Mouse (Mus musculus) embryonic stem cell, embryonic (primary cell): ENCODE measurements around the gene Icam4.
"Not testable (repeated sequence)": the region's sequence is repeated elsewhere in the genome, so short reads cannot be mapped to it uniquely, and the experiment has no call there.

Source experiments
- CTCF ChIA-PET, 4 experiments: fragments of 300-600 bp in 2 of 4; fragments of 350-600 bp in 2 of 4; sonication (Branson Sonifier 250); formaldehyde crosslinking; loops; one replicate each; lab custom pipeline; 2022; ENCODE audit warnings: inconsistent platforms in 2 of 4; lab: Charles Lee
- POLR2A ChIA-PET, 4 experiments: fragments of 300-600 bp in 2 of 4; fragments of 350-600 bp in 2 of 4; sonication (Branson Sonifier 250); formaldehyde crosslinking; loops; one replicate each; lab custom pipeline; 2022; ENCODE audit warnings: antibody characterized with exemption in 4 of 4, inconsistent platforms in 1 of 4; lab: Charles Lee

The Icam4 gene

GRCm38 (mm10) chr9:21035586-21035985, 6.4 kb downstream of the Icam4 start:
- ChIA-PET CTCF (interaction anchor here in 2 of 4 experiments (0.5 to 1.4 kb wide), 5 partner anchors 16 to 185 kb away, joined by 3 to 5 read pairs (median 3); partner anchors contain the start of gene Icam1 (in 1 of the 2)), POLR2A (interaction anchor here (0.6 to 7.6 kb wide), 28 partner anchors 9 to 188 kb away, joined by 3 to 55 read pairs (median 4); partner anchors contain the start of genes Gm49373 (in 3 of the 4), Fdx1l (in 2 of the 4), Gm38431 (in 2 of the 4) and Icam1 (in 2 of the 4))

- ChIA-PET POLR2A (interaction anchor here in 2 of 4 experiments (0.5 to 7.6 kb wide), 14 partner anchors 10 to 187 kb away, joined by 3 to 55 read pairs (median 4); partner anchors contain the start of genes Gm38431 (in 2 of the 2), Raver1 (in 2 of the 2), Fdx1l (in 1 of the 2) and Gm49373 (in 1 of the 2)), CTCF (interaction anchor here in 2 of 4 experiments (0.9 to 1.2 kb wide), 2 partner anchors 9 to 100 kb away, joined by 3 to 4 read pairs; no protein-coding TSS in a partner anchor)
Measured at GRCm38 (mm10) chr9:21036161-21036560, 7.0 kb downstream of the Icam4 start.

GRCm38 (mm10) chr9:21036666-21037065, 7.5 kb downstream of the Icam4 start:
- POLR2A ChIA-PET, result interaction anchor here in 3 of 4 experiments (0.5 to 7.6 kb wide), 17 partner anchors 10 to 159 kb away, joined by 3 to 55 read pairs (median 4); partner anchors contain the start of genes Gm38431 (in 2 of the 3), Icam1 (in 2 of the 3), Raver1 (in 2 of the 3) and Fdx1l (in 1 of the 3)
- CTCF ChIA-PET, result interaction anchor here in 2 of 4 experiments (0.9 to 1.2 kb wide), 3 partner anchors 10 to 101 kb away, joined by 3 to 4 read pairs (median 3); no protein-coding TSS in a partner anchor

- ChIA-PET POLR2A (interaction anchor here in 3 of 4 experiments (0.7 to 7.6 kb wide), 16 partner anchors 11 to 160 kb away, joined by 3 to 55 read pairs (median 5); partner anchors contain the start of genes Gm38431 (in 3 of the 3), Icam1 (in 3 of the 3), Raver1 (in 3 of the 3) and Fdx1l (in 1 of the 3)), CTCF (interaction anchor here in 3 of 4 experiments (0.6 to 2.1 kb wide), 4 partner anchors 7 to 441 kb away, joined by 3 to 6 read pairs (median 3); partner anchors contain the start of gene Icam4 (in 1 of the 3))
Measured at GRCm38 (mm10) chr9:21037481-21037891, 8.3 kb downstream of the Icam4 start.

GRCm38 (mm10) chr9:21039779-21040178, 10.6 kb downstream of the Icam4 start:
- ChIA-PET CTCF (interaction anchor here in 2 of 4 experiments (1.2 to 1.5 kb wide), 2 partner anchors 9 to 121 kb away, joined by 3 to 9 read pairs; no protein-coding TSS in a partner anchor), POLR2A (interaction anchor here (0.5 to 7.6 kb wide), 11 partner anchors 9 to 52 kb away, joined by 3 to 55 read pairs (median 7); partner anchors contain the start of genes Gm38431 (in 2 of the 4), Raver1 (in 2 of the 4), Fdx1l (in 1 of the 4) and Gm49373 (in 1 of the 4))

- POLR2A ChIA-PET, result interaction anchor here in 2 of 4 experiments (0.6 to 4.5 kb wide), 7 partner anchors 8 to 163 kb away, joined by 3 to 16 read pairs (median 6); partner anchors contain the start of genes Gm38431 (in 1 of the 2), Icam1 (in 1 of the 2), Raver1 (in 1 of the 2) and Zglp1 (in 1 of the 2)
Measured at GRCm38 (mm10) chr9:21041308-21041707, 12.1 kb downstream of the Icam4 start.

DNA sequence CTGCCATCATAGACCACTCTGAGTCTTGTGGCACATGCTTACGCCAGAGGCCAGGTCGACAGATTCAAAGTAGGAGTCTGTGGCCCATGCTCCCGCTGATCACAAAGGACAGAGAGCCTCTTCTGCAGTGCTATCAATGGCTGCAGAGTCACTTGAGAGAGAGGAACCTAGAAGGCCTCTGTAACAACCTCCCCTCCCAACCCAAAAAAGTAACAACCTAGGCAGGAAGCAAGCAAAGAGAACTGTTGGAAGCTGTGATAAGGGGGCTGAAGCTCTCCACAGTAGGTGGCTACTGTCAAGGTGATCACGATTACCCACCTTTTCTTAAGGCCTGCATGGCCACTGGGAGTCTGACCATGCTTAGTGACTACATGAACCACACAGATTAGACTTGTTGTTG, 14.4 kb downstream of the Icam4 start:
- ChIA-PET POLR2A (interaction anchor here in 1 of 4 experiments (1.0 to 1.7 kb wide), 2 partner anchors 9 to 48 kb away, joined by 3 to 9 read pairs; partner anchors contain the start of genes Gm38431 and Raver1), CTCF (no interaction called here)

More at GRCm38 (mm10) chr9:21041308-21041707, 12.1 kb downstream of the Icam4 start:
- CTCF ChIA-PET, result interaction anchor here in 2 of 4 experiments (0.6 to 1.7 kb wide), 3 partner anchors 10 to 128 kb away, joined by 3 to 5 read pairs (median 4); no protein-coding TSS in a partner anchor

GRCm38 (mm10) chr9:21044785-21045184, 15.6 kb downstream of the Icam4 start:
- POLR2A ChIA-PET, result not testable (repeated sequence)
- CTCF ChIA-PET, result interaction anchor here in 1 of 4 experiments (1.0 to 1.1 kb wide), 2 partner anchors 11 to 14 kb away, joined by 3 read pairs; no protein-coding TSS in a partner anchor

GRCm38 (mm10) chr9:21045235-21045634, 16.1 kb downstream of the Icam4 start:
- POLR2A ChIA-PET, result no interaction called here
- CTCF ChIA-PET, result interaction anchor here in 1 of 4 experiments (1.0 to 1.1 kb wide), 2 partner anchors 12 to 14 kb away, joined by 3 read pairs; no protein-coding TSS in a partner anchor

GRCm38 (mm10) chr9:21051578-21051977, 22.4 kb downstream of the Icam4 start:
- CTCF ChIA-PET, result interaction anchor here in 3 of 4 experiments (0.6 to 1.7 kb wide), 3 partner anchors 16 to 589 kb away, joined by 3 to 7 read pairs (median 4); no protein-coding TSS in a partner anchor
- POLR2A ChIA-PET, result interaction anchor here in 3 of 4 experiments (1.1 to 2.6 kb wide), 7 partner anchors 12 to 87 kb away, joined by 3 to 14 read pairs (median 3); partner anchors contain the start of genes Gm38431 (in 2 of the 3), Raver1 (in 2 of the 3) and Icam1 (in 1 of the 3)

DNA sequence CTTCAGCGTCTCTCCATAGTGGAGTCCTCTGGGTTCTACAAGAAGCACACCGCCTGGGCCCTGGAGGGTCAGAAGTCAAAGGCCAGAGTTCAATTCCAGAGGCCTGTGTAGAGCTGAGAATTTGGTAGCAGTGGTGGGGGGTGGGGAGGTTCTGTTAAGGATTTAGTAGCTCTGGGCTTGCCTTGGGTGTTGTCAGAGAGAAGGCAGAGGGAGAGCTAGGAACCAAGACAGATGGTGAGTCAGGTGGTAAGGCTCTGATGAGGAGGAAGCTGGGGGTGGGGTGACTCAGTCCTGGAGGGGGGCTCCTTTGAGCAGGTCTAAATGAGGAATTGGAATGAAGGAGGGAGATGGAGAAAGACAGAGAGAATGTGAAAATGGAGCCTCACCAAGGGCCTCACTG, 33.8 kb downstream of the Icam4 start:
- ChIA-PET POLR2A (interaction anchor here in 3 of 4 experiments (0.6 to 8.0 kb wide), 17 partner anchors 10 to 360 kb away, joined by 3 to 56 read pairs (median 4); partner anchors contain the start of genes Gm38431 (in 2 of the 3), Raver1 (in 2 of the 3), Fdx1l (in 1 of the 3) and Gm49373 (in 1 of the 3)), CTCF (interaction anchor here in 2 of 4 experiments (0.6 to 1.3 kb wide), 4 partner anchors 34 to 232 kb away, joined by 3 to 4 read pairs (median 3); partner anchors contain the start of genes Eif3g (in 1 of the 2) and Icam4 (in 1 of the 2))

DNA sequence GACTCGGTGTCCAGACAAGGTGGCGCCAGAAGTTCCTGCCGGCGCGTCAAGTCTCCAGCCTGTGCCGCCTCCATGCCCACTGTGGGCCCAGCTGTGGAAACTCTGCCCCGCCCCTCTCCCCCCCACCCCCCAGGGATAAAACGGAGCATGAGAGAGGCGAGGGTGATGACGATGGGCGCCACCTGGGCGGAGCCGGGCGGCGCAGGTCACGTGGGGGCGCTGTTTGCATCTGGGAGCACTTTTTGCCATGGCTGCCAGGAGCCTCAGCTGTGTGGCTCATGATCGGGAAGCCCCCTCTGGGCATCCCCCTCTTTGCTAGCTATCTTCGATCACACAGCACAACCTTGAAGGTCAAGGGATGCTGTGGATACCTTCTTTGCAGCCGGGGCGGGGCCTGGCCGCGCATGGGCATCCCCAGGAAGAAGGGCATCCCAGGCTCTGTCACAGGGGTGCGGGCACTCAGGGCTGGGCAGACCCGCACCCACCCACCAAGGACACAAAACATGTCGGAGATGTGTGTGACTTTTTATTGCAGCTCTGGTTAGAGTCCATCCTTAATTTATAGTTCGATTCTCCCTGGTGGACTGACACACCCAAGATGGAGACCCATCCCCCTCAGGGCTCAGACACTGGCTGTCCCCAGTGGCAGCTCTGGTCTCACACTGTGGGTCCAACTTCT, 38.0 kb downstream of the Icam4 start, which contains the start of gene Zglp1:
Gene Zglp1, minus strand, starts transcription at position 88 of the 679 bp plus-strand sequence.
- CTCF ChIA-PET, result interaction anchor here in 3 of 4 experiments (0.6 to 1.3 kb wide), 6 partner anchors 29 to 310 kb away, joined by 3 to 16 read pairs (median 3); partner anchors contain the start of gene Eif3g (in 1 of the 3)
- POLR2A ChIA-PET, result interaction anchor here (0.6 to 8.0 kb wide), 21 partner anchors 7 to 169 kb away, joined by 3 to 56 read pairs (median 4); partner anchors contain the start of genes Gm38431 (in 3 of the 4), Raver1 (in 3 of the 4), Eif3g (in 1 of the 4) and Fdx1l (in 1 of the 4)

- ChIA-PET POLR2A (interaction anchor here (0.6 to 15.2 kb wide), 31 partner anchors 9 to 195 kb away, joined by 3 to 353 read pairs (median 4); partner anchors contain the start of genes Gm38431 (in 2 of the 4), Raver1 (in 2 of the 4), Icam1 (in 1 of the 4) and Tyk2 (in 1 of the 4)), CTCF (interaction anchor here in 1 of 4 experiments (0.7 kb wide), 1 partner anchor 15 kb away, joined by 3 read pairs; no protein-coding TSS in a partner anchor)
Measured at GRCm38 (mm10) chr9:21072641-21073040, 43.5 kb downstream of the Icam4 start.

GRCm38 (mm10) chr9:21073044-21073840, 44.1 kb downstream of the Icam4 start, which contains the start of the genes Gm49373 and Fdx1l:
Gene Gm49373, minus strand, starts transcription at chr9:21073096.
Gene Fdx1l, minus strand, starts transcription at chr9:21073614.
- CTCF ChIA-PET, result interaction anchor here in 2 of 4 experiments (0.6 to 1.0 kb wide), 3 partner anchors 10 to 172 kb away, joined by 3 read pairs; no protein-coding TSS in a partner anchor
- POLR2A ChIA-PET, result interaction anchor here (0.6 to 15.2 kb wide), 46 partner anchors 9 to 454 kb away, joined by 3 to 353 read pairs (median 4); partner anchors contain the start of genes Gm38431 (in 3 of the 4), Raver1 (in 3 of the 4), Eif3g (in 1 of the 4) and Icam1 (in 1 of the 4)

DNA sequence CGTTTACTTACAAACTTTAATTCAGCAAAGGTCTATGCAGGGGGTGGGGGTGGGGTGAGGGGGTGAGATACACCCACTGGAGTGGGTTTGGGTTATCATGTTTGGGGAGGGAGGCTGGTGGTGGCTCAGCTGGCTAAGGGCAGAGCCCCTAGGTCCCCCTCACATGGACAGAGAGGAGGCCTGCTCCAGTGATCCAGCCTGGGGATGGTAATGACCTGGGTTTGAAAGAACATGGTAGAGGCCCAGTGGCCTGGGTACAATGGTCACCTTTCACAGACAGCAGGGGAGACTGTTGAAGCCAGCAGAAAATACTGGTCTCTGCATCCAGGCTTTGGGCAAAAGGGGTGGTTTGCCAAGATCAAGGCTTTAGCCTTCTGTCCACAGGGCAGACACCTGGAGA, 45.0 kb downstream of the Icam4 start:
- POLR2A ChIA-PET, result interaction anchor here in 3 of 4 experiments (0.6 to 15.2 kb wide), 23 partner anchors 10 to 453 kb away, joined by 3 to 353 read pairs (median 5); partner anchors contain the start of genes Gm38431 (in 3 of the 3), Raver1 (in 3 of the 3), Eif3g (in 1 of the 3) and Kri1 (in 1 of the 3)
- CTCF ChIA-PET, result interaction anchor here in 2 of 4 experiments (0.6 to 1.2 kb wide), 3 partner anchors 9 to 144 kb away, joined by 3 read pairs; partner anchors contain the start of gene Icam4 (in 1 of the 2)
